Mouse (Mus musculus) large intestine, adult 2 months (tissue): ENCODE results near the gene Hjurp. TPM values are rescaled to one million over a fixed set of nuclear protein-coding genes. Genes with fewer than 3 reads are reported as not detected.

Experiments used
- DNase-seq: peaks from one replicate; pipeline ENCODE4 v3.0.0-alpha.2; 2012; ENCODE audit warnings: low read depth, low spot score
- WGBS: fragments of 180-500 bp; shearing (Covaris S2); methylation state at CpG from one replicate; pipeline ENCODE4 v1.1.7; 2018; 5-methylcytosine and 5-hydroxymethylcytosine counted together
- polyA plus RNA-seq: library from polyadenylated mRNA; depleted of rRNA; stranded (reverse); fragments of >200 nt; gene quantifications from 2 replicates; pipeline ENCODE4 v1.2.3, GENCODE M21; 2012

Hjurp gene
- polyA plus RNA-seq, 1 experiment = 36.1 TPM

DNA sequence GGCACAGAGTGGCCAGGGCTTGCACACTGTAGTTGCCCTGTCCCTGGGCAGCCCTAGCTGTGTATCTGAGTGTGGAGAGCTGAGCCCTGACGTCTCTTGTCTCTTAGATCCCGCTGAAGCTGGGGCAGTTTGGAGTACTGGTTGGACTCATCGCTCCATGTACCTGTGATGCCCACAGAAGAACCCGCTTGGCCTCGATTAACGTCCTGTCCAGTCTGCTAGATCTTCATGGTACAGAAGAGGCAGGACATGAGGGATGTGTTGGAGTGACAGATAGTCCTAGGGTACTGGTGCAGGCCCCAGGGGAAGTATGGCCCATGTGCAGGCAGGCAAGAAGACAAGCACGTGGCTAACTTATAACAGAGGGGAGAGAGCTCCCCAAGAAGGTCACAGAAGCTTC is 27.8 kb downstream of the Hjurp start:
- no peak for DNase-seq
- WGBS = 80% methylated on average over 7 of the region's 7 CpGs

DNA sequence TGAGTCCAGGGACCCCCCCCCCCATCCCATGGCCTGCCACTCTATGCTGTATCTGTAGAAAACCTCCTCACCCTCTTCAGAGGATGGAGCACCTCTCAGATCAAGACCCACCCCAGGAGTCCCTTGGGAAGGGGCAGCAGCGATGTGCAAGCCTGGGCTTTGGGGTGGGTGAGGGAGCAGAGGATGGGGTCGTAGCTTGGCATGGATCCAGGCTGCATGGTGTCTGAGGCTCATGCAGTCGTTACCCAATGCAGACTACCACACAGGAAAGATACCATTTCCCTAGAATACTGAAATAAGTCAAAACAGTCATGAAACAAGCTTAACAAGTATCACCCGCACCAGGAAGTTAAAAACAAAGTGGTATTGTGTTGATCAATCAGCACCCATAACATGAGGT is 28.8 kb downstream of the Hjurp start:
- DNase-seq = no peak
- WGBS = 54% methylated on average over 4 of the region's 4 CpGs

DNA sequence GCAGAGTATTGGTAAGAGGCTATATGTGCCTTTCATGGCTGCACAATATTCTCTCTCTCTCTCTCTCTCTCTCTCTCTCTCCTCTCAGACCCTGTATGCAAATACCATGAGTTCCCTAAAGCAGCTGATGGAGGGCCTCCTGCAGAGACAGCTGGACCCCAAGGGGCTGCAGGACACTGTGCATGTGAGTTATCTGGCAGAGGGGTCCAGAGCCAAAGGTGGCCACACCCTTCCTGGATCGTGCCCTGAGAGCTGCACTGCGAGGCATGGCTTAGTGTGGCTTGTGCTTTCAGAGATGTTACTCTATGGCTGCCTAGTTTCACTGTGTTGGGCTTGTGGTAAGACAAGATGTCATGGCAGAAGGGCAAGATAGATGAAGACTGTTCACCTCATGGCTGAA is 29.8 kb downstream of the Hjurp start:
- no peak for DNase-seq
- 39% methylated on average over 2 of the region's 2 CpGs for WGBS

DNA sequence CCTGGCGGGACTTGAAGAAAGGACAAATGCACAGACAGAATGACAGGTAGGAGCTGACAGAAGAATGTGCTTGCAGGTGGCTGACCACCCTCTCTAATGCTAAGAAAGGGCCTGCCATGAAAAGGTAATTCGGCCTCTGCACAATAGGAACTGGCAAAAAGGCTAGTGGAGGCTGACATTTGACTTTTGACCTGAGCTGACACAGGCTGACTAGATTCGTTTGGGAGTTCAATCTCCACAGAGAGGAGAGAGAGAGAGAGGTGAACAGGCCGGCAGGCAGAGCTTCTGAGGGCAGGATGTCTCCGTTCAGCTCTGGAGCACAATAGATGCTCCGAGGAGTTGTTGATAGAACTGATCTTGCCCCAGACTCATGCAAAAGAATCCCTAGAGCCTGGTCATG is 31.0 kb downstream of the Hjurp start:
- 44% methylated on average over 6 of the region's 6 CpGs for WGBS
- no peak for DNase-seq

DNA sequence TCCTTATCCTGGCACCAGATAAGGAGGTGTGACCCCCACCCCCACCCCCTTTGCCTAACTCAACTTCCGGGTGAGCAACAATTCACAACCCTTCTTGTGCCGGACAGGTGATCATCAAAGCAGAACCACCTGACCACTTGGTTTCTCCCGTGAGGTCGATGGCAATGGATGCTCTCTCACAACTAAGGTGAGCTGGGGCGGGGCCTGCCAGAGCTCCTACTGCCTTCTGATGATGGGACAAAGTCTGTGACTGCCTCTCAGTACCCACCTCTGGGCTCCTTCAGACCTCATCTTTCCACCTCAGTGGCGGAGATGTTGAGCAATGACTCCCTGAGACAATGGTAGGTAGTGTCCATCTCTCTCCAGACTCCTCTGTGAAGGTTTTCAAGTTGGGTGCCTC is 31.6 kb downstream of the Hjurp start:
- DNase-seq = no peak
- 76% methylated on average over 6 of the region's 6 CpGs for WGBS

DNA sequence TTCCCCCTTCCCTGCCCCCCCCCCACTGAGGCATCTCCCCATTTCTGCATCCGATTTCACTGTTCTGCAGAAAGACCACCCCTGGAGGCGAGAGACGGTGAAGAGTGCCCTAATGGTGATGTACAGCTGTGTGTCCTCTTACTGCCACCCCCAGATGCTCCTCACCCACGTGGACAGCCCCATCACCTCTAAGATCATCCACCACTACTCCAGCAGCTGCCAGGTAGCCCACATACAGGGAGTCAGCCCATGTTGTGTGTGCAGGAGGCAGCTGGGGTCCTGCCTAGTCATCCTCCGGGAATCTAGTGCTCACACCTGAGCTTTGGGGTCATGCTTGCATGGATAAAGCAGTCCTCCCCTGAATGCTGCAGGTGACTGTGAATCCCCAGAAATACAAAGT is 33.6 kb downstream of the Hjurp start:
- DNase-seq = no peak
- WGBS = 67% methylated on average over 5 of the region's 5 CpGs

DNA sequence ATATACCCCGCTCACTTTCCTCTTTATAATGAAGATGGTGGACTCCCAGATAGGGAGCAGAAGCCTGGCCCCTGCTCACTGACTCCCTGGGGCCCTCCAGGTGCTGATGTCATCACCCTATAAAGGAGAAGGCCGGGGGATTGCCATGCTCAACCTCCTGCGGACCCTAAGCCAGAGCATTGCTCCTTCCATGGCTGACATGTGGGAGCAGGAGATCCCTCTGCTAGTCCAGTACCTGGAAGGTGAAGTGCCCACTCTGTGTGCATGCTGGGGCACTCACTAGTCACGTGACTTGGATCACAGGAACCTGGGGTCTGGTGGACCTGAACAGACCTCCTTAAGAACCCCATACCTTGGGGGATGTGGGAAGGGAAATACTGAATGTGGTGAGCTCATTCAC is 36.9 kb downstream of the Hjurp start:
- DNase-seq = no peak
- 73% methylated on average over 4 of the region's 4 CpGs for WGBS

DNA sequence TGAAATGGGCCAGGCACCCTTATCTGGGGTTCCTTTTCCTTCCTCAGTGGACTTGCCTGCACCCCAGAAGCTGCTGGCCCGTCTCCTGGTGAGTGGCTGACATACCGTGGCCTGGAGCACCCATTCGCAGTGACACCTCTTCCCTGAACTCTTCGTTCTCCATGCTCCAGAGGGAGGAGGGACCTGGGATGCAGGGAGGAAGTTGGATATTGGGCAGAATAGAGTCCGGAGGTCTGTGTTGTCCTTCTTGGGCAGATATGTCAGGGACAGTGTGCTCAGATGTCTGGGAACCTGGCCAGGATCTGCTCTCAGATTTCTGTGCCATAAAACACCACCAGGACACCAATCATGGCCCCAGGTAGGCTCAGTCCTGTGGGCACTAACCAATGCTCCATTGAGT is 37.4 kb downstream of the Hjurp start:
- WGBS = 68% methylated on average over 5 of the region's 5 CpGs
- DNase-seq = no peak

DNA sequence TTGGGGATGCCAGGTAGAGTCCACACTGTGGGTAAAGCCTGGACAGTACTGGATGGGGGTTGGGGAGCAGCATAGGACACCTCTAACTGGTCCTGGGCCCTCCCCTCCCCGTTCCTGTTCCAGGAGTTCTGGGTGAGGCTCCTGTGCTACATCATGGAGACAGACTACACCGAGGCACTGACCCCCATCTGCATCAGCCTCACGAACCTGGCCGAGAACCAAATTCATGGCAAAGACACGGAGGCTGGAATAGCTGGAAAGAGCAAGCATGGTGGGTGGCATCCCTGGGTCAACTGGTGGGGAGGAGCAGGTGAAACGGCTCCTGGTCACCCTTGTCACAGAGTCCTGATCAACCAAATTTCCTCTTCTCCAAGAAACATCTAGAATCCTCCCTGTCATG is 38.7 kb downstream of the Hjurp start:
- 77% methylated on average over 6 of the region's 6 CpGs for WGBS
- DNase-seq = no peak

DNA sequence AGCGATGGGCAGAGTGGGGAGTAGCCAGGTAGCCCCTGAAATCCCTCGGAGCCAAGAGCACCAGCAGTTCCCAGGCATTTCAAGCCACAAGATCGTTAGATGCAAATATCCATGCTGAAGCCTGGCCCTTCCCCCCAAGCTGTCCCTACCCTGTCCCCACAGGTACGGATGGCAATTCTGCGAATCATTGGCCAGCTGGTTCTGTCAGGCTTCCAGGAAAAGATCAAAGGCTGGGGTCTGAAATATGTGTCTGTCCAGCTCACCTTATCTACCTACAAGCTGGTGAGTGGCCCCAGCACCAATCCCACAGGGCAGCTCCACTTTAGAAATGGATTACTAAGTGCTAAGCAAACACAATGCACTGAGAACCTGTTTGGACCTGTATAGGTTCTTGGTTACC is 40.1 kb downstream of the Hjurp start:
- DNase-seq = no peak
- 61% methylated on average over 5 of the region's 5 CpGs for WGBS

DNA sequence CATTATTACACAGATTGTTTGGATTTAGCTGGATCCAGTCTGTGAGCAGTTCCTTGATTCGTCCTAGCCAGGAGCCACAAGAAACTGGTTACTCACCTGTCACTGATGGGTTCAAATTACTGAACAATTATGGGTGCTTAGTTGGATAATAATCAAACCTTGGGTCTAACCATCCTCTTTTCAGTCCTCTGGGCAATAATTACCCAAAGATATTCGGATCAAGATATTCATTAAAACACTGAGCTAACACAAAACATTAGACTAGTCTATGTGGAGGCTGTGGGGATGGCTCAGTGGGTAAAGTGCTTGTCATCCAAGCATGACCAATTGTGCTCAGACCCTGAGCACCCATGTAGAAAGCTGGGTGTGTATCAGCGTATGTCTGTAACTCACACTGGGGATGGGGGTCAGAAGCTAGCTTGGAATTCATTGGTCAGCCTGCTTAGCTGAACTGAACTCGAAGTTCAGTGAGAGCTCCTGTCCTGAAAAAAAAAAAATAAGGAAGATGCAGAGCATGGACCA is 41.5 kb downstream of the Hjurp start:
- WGBS = 58% methylated on average over 4 of the region's 4 CpGs

DNA sequence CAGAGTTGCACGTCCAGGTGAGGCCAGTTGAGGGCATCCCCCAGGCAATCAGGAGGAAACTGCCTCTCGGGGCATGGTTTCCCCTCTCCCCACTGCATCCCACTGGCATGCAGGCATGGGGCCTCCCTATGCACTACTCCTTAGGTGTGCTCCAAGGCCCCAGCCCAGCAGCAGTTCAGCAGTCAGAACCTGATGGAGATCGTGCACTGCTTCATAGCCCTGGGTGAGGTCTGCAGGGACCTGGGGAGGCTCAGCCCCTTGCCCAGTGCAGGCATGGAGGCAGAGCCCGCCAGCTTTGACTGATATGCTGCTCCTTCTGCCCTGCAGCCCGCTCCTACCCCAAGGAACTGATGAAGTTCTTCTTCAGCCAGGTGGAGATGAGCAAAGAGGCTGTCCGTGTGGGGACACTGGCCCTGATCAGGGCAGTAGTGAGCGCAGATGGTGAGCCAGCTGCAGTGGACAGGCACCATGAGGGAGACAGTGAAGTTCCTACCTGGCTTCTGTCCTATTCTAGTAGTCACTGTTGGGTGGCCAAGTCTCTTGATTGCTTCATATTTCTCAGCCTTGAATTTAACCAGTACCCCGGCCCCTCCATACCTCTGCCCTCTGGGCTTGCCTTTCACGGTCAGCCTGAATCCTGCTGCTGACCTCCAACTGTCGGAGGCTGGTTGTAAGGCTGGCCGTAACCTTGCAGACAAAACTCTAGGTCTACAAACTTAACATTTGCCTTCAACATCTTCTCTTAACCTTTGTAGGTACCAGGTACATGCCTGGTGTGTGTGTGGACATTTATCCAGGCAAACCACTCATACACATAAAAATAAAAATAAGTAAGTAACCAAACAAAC is 42.2 kb downstream of the Hjurp start:
- DNase-seq = no peak
- WGBS = 67% methylated on average over 11 of the region's 11 CpGs

More for the DNA sequence above, 41.5 kb downstream of the Hjurp start:
- no peak for DNase-seq

DNA sequence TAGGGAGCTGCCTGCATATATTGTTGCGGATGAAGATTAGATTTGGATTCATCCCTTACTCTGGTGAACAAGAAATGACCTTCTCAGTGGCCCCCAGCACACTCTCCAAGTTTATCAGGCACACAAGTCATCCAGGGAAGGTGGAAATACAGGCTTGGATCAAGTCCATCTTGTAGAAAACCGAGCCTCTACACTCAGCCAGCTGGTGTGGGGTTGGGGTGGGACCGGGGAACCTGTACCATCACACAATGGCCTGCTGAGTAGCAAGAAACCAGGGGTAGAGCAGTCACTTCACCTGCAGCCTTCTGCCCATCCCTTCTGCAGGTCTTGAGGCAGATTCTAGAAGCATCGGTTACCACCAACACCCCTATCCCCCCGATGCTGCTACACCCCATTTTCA is 42.8 kb downstream of the Hjurp start:
- WGBS = 37% methylated on average over 5 of the region's 5 CpGs
- no peak for DNase-seq

DNA sequence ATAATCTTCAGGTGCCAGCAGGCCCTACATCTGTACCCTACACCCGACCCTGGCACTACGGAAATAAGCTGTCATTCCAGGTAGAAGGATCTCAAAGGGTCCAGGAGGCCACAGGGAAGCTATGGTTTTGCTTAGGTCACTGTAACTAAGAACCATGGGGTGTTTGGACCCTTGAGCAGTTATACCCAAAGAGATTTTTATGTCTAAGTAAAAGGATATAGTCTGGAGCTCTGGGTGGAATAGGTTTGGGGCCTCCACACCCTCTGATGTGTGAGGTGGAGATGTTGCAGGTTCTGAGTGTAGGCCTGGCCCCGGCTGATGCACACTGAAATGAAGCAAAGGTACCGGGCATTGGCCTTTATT is 43.2 kb downstream of the Hjurp start:
- WGBS = 68% methylated on average over 4 of the region's 4 CpGs
- no peak for DNase-seq

DNA sequence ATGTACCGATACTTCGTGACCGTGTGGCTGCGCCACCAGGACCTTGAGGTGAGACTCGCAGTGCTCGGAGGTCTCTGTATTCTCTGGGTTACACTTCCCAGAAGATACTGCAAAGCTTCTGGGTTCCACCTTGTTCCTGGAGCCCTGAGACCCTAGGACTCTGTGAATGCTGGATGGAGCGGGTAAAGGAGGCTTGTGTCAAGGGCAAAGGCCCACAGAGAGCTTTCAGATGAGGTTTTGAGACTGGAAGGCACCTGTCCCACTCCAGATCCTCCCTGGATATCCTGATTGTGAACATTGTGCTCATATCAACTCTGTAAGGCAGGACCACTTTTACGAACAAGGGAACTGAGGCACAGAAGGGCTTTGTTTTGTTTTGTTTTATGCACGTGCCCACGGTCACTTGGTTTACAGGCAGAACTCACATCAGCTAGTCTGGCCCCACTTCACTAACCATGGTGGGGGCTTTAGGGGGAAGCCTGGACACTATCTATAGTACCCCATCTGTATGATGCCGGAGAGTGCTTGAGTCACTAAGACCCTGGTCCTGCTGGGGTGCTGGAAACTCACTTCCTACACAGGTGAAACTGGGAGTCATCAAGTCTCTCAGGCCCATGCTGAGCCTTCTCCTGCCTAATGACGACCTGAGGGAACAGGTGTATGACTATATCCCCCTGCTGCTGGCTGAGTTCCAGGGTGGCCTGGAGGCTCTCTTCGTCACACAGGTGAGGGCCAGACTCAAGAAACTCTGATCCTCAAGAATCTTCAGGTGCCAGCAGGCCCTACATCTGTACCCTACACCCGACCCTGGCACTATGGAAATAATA is 43.8 kb downstream of the Hjurp start:
- no peak for DNase-seq

DNA sequence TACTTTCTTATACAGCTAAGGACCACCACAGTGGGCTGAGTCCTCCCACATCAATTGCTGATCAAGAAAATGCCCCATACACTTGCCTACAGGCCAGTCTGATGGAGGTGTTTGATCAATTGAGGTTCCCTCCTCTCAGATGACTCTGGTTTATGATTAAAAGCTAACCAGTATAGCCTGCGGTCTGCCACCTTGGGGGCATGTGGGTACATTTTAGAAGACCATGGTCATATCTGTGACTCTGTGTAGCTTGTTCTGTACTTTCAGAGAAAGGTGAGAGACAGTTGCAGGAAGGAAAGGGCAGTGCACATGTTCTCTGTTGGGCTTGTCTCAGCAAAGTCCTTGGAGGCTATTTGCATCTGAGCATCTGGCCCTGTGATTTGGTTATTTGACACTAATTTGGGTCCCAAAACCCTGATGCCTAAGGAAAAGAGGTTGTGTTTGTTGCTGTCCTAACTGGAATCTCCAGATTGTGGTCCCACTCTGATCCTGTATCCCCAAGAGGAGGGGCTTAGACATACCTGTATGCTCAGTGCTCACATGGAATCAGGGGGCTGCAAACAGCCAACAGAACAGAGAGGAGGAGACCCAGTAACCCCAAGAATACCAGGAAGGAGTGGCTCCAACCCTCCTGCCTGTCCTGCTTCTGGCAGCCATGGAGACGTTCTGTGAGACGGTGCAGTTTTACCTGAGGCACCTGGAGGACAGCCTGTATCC is 44.6 kb downstream of the Hjurp start:
- WGBS = 48% methylated on average over 3 of the region's 3 CpGs
- no peak for DNase-seq

More for the DNA sequence above, 43.8 kb downstream of the Hjurp start:
- WGBS = 66% methylated on average over 14 of the region's 14 CpGs

DNA sequence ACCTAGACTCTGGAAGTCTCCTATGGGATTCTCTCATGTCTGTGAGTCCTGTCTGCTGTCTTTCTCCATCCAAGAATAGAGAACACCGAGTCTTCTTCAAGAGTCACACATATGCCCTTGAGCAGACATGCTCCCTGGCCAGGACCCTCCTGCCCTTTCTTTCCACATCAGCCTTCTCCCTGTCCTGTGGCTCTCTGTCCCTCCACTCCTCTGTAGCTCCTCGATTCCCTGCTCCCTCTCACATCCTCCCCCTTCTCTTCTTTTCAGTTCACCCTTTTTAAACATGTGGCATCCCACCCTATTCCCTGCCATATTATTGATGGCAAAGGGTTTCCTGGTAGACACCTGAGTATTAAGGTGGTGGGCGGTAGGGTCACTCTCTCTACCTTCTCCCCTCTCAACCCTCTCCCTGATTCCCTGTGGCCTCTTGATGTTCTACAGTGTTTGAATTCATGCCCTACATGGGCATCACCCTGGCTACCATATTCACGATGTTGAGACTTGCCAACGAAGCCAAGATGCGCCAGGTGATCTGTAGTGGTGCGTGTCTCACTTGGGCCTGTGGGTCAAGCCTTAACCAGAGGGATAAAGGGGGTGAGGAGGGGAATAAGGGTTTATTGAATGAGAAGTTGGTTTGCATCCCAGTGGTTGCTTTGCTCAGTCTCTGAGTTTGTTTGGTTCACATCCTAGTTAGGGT is 45.5 kb downstream of the Hjurp start:
- DNase-seq = no peak
- WGBS = 66% methylated on average over 7 of the region's 7 CpGs

DNA sequence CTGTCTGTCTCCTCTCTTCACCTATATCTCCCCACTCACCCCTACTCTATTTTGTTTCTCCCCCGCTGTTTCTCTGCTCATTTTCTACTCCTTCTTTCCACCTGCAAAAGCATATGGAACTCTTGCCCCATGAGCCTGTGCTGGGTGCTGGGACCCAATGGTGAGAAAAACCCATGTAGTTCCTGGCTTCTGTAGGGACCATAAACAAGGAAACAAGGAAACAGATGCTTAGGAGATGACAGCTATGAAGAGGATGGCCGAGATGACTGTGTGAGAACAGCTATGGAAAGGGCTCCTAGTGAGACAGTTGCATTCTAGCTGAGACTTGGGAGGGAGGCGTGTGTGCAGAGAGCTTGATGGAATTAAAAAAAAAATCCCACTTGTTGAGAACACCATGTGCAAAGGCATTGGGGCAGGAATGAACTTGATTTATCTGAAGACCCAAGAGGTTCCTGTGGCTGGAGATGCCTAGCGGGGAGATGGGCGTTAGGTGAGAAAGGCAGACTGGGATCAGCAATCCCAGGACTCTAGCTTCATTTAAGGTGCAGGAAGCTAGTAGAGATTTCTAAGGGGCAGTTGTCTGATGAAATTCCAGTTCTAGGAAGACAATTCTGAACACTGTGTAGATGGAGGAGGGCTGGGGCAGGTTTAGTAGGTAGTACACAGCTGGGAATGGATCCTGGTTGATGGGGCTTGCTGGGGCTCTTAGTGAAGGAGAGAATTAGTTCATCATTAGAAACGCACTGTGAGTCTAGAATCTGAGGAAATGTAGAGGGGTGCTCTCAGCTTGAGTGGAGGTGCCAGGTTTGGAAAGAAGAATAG is 46.2 kb downstream of the Hjurp start:
- 79% methylated on average over 6 of the region's 6 CpGs for WGBS
- DNase-seq = no peak

DNA sequence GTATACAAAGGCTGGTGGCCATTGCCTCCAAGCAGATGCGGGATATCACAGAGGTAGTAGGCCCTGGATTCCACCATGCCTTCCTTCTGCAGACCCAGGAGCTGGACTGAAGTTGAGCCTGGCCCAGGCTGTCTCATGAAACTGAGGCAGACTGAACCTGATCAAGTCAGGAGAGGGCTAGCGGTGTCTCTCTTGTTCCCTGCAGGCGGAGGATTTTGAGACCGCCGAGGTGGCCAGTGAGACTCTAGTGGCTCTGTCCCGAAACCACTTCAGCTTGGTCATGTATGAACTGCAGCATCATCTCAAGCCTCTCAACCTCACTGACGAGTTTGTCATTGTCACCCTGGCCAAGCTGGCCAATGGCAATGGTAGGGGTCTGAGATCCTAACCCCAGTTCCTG is 47.0 kb downstream of the Hjurp start:
- 76% methylated on average over 7 of the region's 7 CpGs for WGBS
- DNase-seq = no peak
